Mouse (Mus musculus): ENCODE measurements at regions not wholly inside any gene's neighbourhood (a gene's known extent, or its start where the extent isn't known, plus 50 kb on each side); places are given as distances from the start of the nearest gene placed in this dataset.

DNA sequence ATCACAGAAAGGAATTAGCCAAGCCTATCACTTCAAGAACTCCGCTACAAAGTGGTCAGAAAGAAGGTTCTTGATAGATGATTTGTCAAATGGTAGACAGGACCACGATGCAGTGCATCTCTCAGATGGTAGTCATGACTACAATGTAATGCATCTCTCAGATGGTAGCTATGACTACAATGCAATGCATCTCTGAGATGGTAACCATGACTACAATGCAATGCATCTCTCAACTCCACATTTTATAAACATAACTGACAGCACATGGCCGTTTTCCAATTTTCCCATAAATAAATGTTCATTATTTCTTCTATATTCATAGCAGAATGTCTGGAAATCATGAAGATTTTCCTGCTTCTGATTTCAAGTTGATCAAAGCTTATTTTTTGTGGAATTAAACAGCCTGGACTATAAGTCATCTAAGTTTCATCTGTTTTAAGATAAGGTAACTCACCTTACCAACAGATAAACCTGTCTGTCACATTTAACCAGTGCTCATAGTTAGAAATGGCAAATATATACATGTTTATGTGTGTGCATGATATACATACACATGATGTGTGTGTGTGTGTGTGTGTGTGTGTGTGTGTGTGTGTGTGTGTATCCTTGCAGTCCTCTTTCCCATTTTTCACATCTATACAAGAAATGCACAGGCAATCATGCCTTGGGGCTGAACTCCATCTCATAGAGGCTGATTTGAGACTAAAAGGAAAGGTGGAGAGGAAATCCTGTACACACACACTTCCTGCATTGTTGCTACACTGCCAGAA lies 122.4 kb downstream of the Phf3 start:
- no peak overlapping the region for H3K27ac ChIP-seq (ENCODE audit: low read depth, low read length)
- peak; percentile 62 for DNase-seq (ENCODE audit: low spot score)
- no peaks in the 10 kb centered on the region for H3K27me3 ChIP-seq (replicated peaks; ENCODE audit: control insufficient read depth, insufficient read depth, low read length)

GRCm38 (mm10) chr1:30741955-30742354 lies 131.8 kb downstream of the Phf3 start:
- Histone ChIP-seq H3K27ac (ENCODE audit: low read depth, low read length) (no peak overlapping the region), H3K4me1 (ENCODE audit: control insufficient read depth, insufficient read depth, low read length) (no peaks in the 10 kb centered on the region), H3K9me3 (replicated peaks; ENCODE audit: control insufficient read depth, low read length) (no peaks in the 10 kb centered on the region), H3K9ac (ENCODE audit: low read length) (no peak overlapping the region), H3K36me3 (ENCODE audit: control insufficient read depth, insufficient read depth, low read length) (no peaks in the 10 kb centered on the region), H3K4me3 (ENCODE audit: low read depth, low read length) (no peak overlapping the region), H3K27me3 (replicated peaks; ENCODE audit: control insufficient read depth, insufficient read depth, low read length) (no peaks in the 10 kb centered on the region), H3K4me2 (ENCODE audit: low read length) (no peak overlapping the region)
- DNase-seq (ENCODE audit: low spot score) = no peak
- ATAC-seq = no peak

More for the DNA sequence above, 122.4 kb downstream of the Phf3 start:
- Histone ChIP-seq H3K4me2 (ENCODE audit: low read length) (no peak overlapping the region), H3K36me3 (ENCODE audit: control insufficient read depth, insufficient read depth, low read length) (no peaks in the 10 kb centered on the region), H3K4me3 (ENCODE audit: low read depth, low read length) (no peak overlapping the region), H3K4me1 (ENCODE audit: control insufficient read depth, insufficient read depth, low read length) (no peaks in the 10 kb centered on the region), H3K9ac (ENCODE audit: low read length) (no peak overlapping the region), H3K9me3 (replicated peaks; ENCODE audit: control insufficient read depth, low read length) (no peaks in the 10 kb centered on the region)
- 74% methylated on average over 3 of the region's 3 CpGs for WGBS
- peak; percentile 84; the same call in 1 of the 2 replicates for ATAC-seq

- ATAC-seq (no peak), DNase-seq (ENCODE audit: low spot score) (peak; percentile 55)
- Histone ChIP-seq H3K4me1 (ENCODE audit: control insufficient read depth, insufficient read depth, low read length) (no peaks in the 10 kb centered on the region), H3K9me3 (replicated peaks; ENCODE audit: control insufficient read depth, low read length) (no peaks in the 10 kb centered on the region), H3K27ac (ENCODE audit: low read depth, low read length) (no peak overlapping the region), H3K4me2 (ENCODE audit: low read length) (no peak overlapping the region), H3K9ac (ENCODE audit: low read length) (no peak overlapping the region), H3K36me3 (ENCODE audit: control insufficient read depth, insufficient read depth, low read length) (no peaks in the 10 kb centered on the region), H3K27me3 (replicated peaks; ENCODE audit: control insufficient read depth, insufficient read depth, low read length) (no peaks in the 10 kb centered on the region), H3K4me3 (ENCODE audit: low read depth, low read length) (no peak overlapping the region)
- WGBS = 82% methylated on average over 3 of the region's 3 CpGs
These were observed 132.9 kb downstream of the Phf3 start for GRCm38 (mm10) chr1:30740831-30741230.

DNA sequence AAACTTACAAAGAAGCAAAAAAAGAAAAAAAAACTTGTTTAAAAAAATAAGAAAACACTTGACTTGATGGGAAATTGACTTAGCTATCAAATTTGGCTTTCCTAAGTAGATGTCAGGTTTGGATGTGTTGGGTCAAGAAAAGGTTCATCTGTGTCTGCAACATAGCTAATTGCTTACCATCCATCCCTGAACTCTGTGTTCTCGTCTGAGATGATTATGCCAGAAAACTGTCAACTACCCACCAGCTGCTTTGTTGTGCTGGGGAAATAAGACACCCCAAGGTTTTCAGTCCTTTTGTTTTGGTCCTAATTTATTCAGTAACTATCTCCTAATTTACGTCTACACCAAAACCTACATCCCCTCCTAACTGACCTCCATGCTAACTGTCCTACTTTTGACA lies 152.2 kb downstream of the Phf3 start:
- H3K4me1 ChIP-seq (ENCODE audit: control insufficient read depth, insufficient read depth, low read length) = no peaks in the 10 kb centered on the region
- no peaks in the 10 kb centered on the region for H3K27me3 ChIP-seq (replicated peaks; ENCODE audit: control insufficient read depth, insufficient read depth, low read length)
- no peak overlapping the region for H3K9ac ChIP-seq (ENCODE audit: low read length)
- ATAC-seq (no peak), DNase-seq (ENCODE audit: low spot score) (no peak)
- no peak overlapping the region for H3K4me2 ChIP-seq (ENCODE audit: low read length)
- WGBS = 47% methylated on average over 2 of the region's 2 CpGs
- H3K9me3 ChIP-seq (replicated peaks; ENCODE audit: control insufficient read depth, low read length) = no peaks in the 10 kb centered on the region
- no peak overlapping the region for H3K27ac ChIP-seq (ENCODE audit: low read depth, low read length)
- no peak overlapping the region for H3K4me3 ChIP-seq (ENCODE audit: low read depth, low read length)
- no peaks in the 10 kb centered on the region for H3K36me3 ChIP-seq (ENCODE audit: control insufficient read depth, insufficient read depth, low read length)

DNA sequence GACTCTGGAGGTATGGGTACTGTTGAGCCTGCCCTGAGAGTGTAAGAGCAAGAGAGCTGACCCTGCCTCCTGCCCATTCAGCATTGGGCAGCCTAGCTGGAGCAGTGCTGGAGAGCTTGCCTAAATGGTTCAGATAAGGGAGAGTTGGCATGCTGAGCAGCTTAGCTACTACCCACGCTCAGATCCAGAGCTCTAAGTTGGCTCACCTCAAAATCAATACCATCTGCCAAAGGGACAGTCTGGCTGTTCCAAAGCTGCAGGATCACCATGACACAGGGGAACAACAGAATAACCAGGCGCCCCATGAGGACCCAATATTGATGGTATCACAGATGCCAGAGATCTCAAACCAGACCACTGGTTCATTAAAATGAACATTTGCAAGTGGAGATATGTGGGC lies 152.9 kb downstream of the Phf3 start:
- Histone ChIP-seq H3K27me3 (replicated peaks; ENCODE audit: control insufficient read depth, insufficient read depth, low read length) (no peaks in the 10 kb centered on the region), H3K9me3 (replicated peaks; ENCODE audit: control insufficient read depth, low read length) (no peaks in the 10 kb centered on the region), H3K9ac (ENCODE audit: low read length) (no peak overlapping the region), H3K36me3 (ENCODE audit: control insufficient read depth, insufficient read depth, low read length) (no peaks in the 10 kb centered on the region), H3K4me3 (ENCODE audit: low read depth, low read length) (no peak overlapping the region), H3K4me1 (ENCODE audit: control insufficient read depth, insufficient read depth, low read length) (no peaks in the 10 kb centered on the region), H3K4me2 (ENCODE audit: low read length) (no peak overlapping the region), H3K27ac (ENCODE audit: low read depth, low read length) (no peak overlapping the region)
- no peak for DNase-seq (ENCODE audit: low spot score)
- WGBS = 83% methylated on average over 2 of the region's 2 CpGs
- no peak for ATAC-seq

GRCm38 (mm10) chr1:30718578-30718977 lies 155.1 kb downstream of the Phf3 start:
- ATAC-seq (no peak), DNase-seq (ENCODE audit: low spot score) (no peak)
- Histone ChIP-seq H3K4me3 (ENCODE audit: low read depth, low read length) (no peak overlapping the region), H3K9ac (ENCODE audit: low read length) (no peak overlapping the region), H3K36me3 (ENCODE audit: control insufficient read depth, insufficient read depth, low read length) (no peaks in the 10 kb centered on the region), H3K27me3 (replicated peaks; ENCODE audit: control insufficient read depth, insufficient read depth, low read length) (no peaks in the 10 kb centered on the region), H3K27ac (ENCODE audit: low read depth, low read length) (no peak overlapping the region), H3K4me1 (ENCODE audit: control insufficient read depth, insufficient read depth, low read length) (no peaks in the 10 kb centered on the region), H3K4me2 (ENCODE audit: low read length) (no peak overlapping the region), H3K9me3 (replicated peaks; ENCODE audit: control insufficient read depth, low read length) (no peaks in the 10 kb centered on the region)
- 73% methylated on average over 5 of the region's 5 CpGs for WGBS

GRCm38 (mm10) chr1:30716346-30716745 lies 157.4 kb downstream of the Phf3 start:
- Histone ChIP-seq H3K36me3 (ENCODE audit: control insufficient read depth, insufficient read depth, low read length) (no peaks in the 10 kb centered on the region), H3K4me2 (ENCODE audit: low read length) (no peak overlapping the region), H3K4me1 (ENCODE audit: control insufficient read depth, insufficient read depth, low read length) (no peaks in the 10 kb centered on the region), H3K9ac (ENCODE audit: low read length) (no peak overlapping the region), H3K27ac (ENCODE audit: low read depth, low read length) (no peak overlapping the region), H3K27me3 (replicated peaks; ENCODE audit: control insufficient read depth, insufficient read depth, low read length) (no peaks in the 10 kb centered on the region), H3K4me3 (ENCODE audit: low read depth, low read length) (no peak overlapping the region), H3K9me3 (replicated peaks; ENCODE audit: control insufficient read depth, low read length) (no peaks in the 10 kb centered on the region)
- no peak for ATAC-seq
- no peak for DNase-seq (ENCODE audit: low spot score)
- 27% methylated on average over 1 of the region's 1 CpGs for WGBS

GRCm38 (mm10) chr1:30701116-30701515 lies 172.6 kb downstream of the Phf3 start:
- Histone ChIP-seq H3K36me3 (ENCODE audit: control insufficient read depth, insufficient read depth, low read length) (no peaks in the 10 kb centered on the region), H3K4me3 (ENCODE audit: low read depth, low read length) (no peak overlapping the region), H3K27ac (ENCODE audit: low read depth, low read length) (no peak overlapping the region), H3K27me3 (replicated peaks; ENCODE audit: control insufficient read depth, insufficient read depth, low read length) (no peaks in the 10 kb centered on the region), H3K4me2 (ENCODE audit: low read length) (no peak overlapping the region), H3K4me1 (ENCODE audit: control insufficient read depth, insufficient read depth, low read length) (no peaks in the 10 kb centered on the region), H3K9ac (ENCODE audit: low read length) (no peak overlapping the region), H3K9me3 (replicated peaks; ENCODE audit: control insufficient read depth, low read length) (no peaks in the 10 kb centered on the region)
- WGBS = 56% methylated on average over 3 of the region's 3 CpGs
- ATAC-seq = peak; percentile 70; the same call in 1 of the 2 replicates
- peak; percentile 63 for DNase-seq (ENCODE audit: low spot score)

GRCm38 (mm10) chr1:30700399-30701081 lies 173.2 kb downstream of the Phf3 start:
- peak; percentile 89 for DNase-seq (ENCODE audit: low spot score)
- H3K9ac ChIP-seq (ENCODE audit: low read length) = no peak overlapping the region
- no peaks in the 10 kb centered on the region for H3K9me3 ChIP-seq (replicated peaks; ENCODE audit: control insufficient read depth, low read length)
- H3K4me3 ChIP-seq (ENCODE audit: low read depth, low read length) = no peak overlapping the region
- no peak overlapping the region for H3K27ac ChIP-seq (ENCODE audit: low read depth, low read length)
- peak; percentile 93 for ATAC-seq
- no peaks in the 10 kb centered on the region for H3K36me3 ChIP-seq (ENCODE audit: control insufficient read depth, insufficient read depth, low read length)
- no peak overlapping the region for H3K4me2 ChIP-seq (ENCODE audit: low read length)
- no peaks in the 10 kb centered on the region for H3K27me3 ChIP-seq (replicated peaks; ENCODE audit: control insufficient read depth, insufficient read depth, low read length)
- no peaks in the 10 kb centered on the region for H3K4me1 ChIP-seq (ENCODE audit: control insufficient read depth, insufficient read depth, low read length)
- 34% methylated on average over 10 of the region's 10 CpGs for WGBS
